Mouse (Mus musculus): Measurements from ENCODE around the gene Rcvrn.

DNA sequence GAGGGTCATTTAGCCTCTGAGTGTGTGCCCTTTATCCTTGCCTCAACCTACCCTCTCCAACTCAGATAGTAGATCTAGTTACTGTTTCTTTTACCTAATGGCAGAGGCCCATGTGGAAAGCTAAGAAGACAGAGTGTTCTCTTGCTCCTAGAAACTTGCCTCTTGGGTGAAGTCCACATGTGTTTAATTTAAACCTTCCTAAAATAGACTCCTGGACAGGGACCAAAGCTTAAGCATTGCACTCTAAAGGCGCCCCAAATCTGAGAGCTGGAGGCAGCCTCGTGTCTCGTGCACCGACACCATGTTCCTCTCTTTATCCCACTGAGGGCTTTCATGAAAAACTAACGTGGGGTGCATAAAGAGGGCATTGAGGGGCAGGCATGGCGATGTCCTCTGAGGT, 32.0 kb downstream of the Rcvrn start:
- TF ChIP-seq POLR2A (IDR thresholded peaks at IDR 0.05; ENCODE audit: extremely low read depth, insufficient read depth, low read length) (no peak), CTCF (IDR thresholded peaks at IDR 0.05; ENCODE audit: extremely low read depth, insufficient read depth, low read length) (no peak)

All from cortical plate, adult 2 months (tissue).